Mouse (Mus musculus): ENCODE results near the gene Mrpl53. TPM values are rescaled to one million over a fixed set of nuclear protein-coding genes. Genes with fewer than 3 reads are reported as not detected.

Mrpl53 gene
- 88.3 and 90.2 TPM in 2 replicates for polyA plus RNA-seq (2015; fragmentation: Nextera tagmentation; extraction: Ambion mirVana)

GRCm38 (mm10) chr6:83108762-83109668, at the start of gene Mrpl53:
Gene Mrpl53 (plus strand): TSS chr6:83109040.
- Histone ChIP-seq H3K4me1 (ENCODE audit: insufficient read depth) (peaks cover 19% of the 10 kb centered on the region), H3K27ac (ENCODE audit: low read depth) (peak within 1 kb of the TSS; percentile 79), H3K9ac (replicated peaks) (peak within 1 kb of the TSS; percentile 84), H3K36me3 (replicated peaks; ENCODE audit: insufficient read depth, low read length) (peaks cover 18% of the 10 kb centered on the region), H3K4me3 (ENCODE audit: low read depth, low read length) (peak within 1 kb of the TSS; percentile 77), H3K27me3 (ENCODE audit: insufficient read depth, low read length) (no peaks in the 10 kb centered on the region), H3K9me3 (ENCODE audit: low read length) (no peaks in the 10 kb centered on the region), H3K4me2 (ENCODE audit: low read depth, low read length) (peak within 1 kb of the TSS; percentile 80)
- DNase-seq (peak; percentile 85), ATAC-seq (peak; percentile 87)
- TF ChIP-seq CTCF (IDR thresholded peaks at IDR 0.05; ENCODE audit: low read depth) (0 out of 2 replicates have a peak, but pooled peaks have one; percentile 3), EP300 (IDR thresholded peaks at IDR 0.05; ENCODE audit: low read depth) (peak; percentile 22; the same call in 1 of the 2 replicates)
- WGBS (ENCODE audit: insufficient replicate concordance): under 1% methylated on average over 74 of the region's 76 CpGs

- Histone ChIP-seq H3K27me3 (ENCODE audit: insufficient read depth, low read length) (peaks cover 88% of the 10 kb centered on the region), H3K4me1 (ENCODE audit: insufficient read depth) (peaks cover 10% of the 10 kb centered on the region), H3K27ac (ENCODE audit: low read depth) (no peak overlapping the region), H3K9me3 (ENCODE audit: low read length) (no peaks in the 10 kb centered on the region), H3K4me2 (ENCODE audit: low read depth, low read length) (no peak overlapping the region), H3K36me3 (replicated peaks; ENCODE audit: insufficient read depth, low read length) (no peaks in the 10 kb centered on the region), H3K9ac (replicated peaks) (no peak overlapping the region), H3K4me3 (ENCODE audit: low read depth, low read length) (no peak overlapping the region)
- DNase-seq (no peak), ATAC-seq (no peak)
- TF ChIP-seq EP300 (IDR thresholded peaks at IDR 0.05; ENCODE audit: low read depth): no peak
- WGBS (ENCODE audit: insufficient replicate concordance): 34% methylated on average over 8 of the region's 8 CpGs
Measured at GRCm38 (mm10) chr6:83065995-83066394, 42.8 kb upstream of the Mrpl53 start.

- H3K4me1 ChIP-seq (ENCODE audit: insufficient read depth): peaks cover 10% of the 10 kb centered on the region
- 33% methylated on average over 6 of the region's 6 CpGs for WGBS (ENCODE audit: insufficient replicate concordance)
- H3K9me3 ChIP-seq (ENCODE audit: low read length): no peaks in the 10 kb centered on the region
- H3K27me3 ChIP-seq (ENCODE audit: insufficient read depth, low read length): peaks cover 92% of the 10 kb centered on the region
- H3K27ac ChIP-seq (ENCODE audit: low read depth): no peak overlapping the region
- no peak for ATAC-seq
- DNase-seq: no peak
- H3K4me3 ChIP-seq (ENCODE audit: low read depth, low read length): no peak overlapping the region
- H3K9ac ChIP-seq (replicated peaks): no peak overlapping the region
- TF ChIP-seq EP300 (IDR thresholded peaks at IDR 0.05; ENCODE audit: low read depth) (no peak), CTCF (IDR thresholded peaks at IDR 0.05; ENCODE audit: low read depth) (no peak)
- H3K4me2 ChIP-seq (ENCODE audit: low read depth, low read length): no peak overlapping the region
- no peaks in the 10 kb centered on the region for H3K36me3 ChIP-seq (replicated peaks; ENCODE audit: insufficient read depth, low read length)
Measured at GRCm38 (mm10) chr6:83066441-83066840, 42.4 kb upstream of the Mrpl53 start.

GRCm38 (mm10) chr6:83068221-83068620, 40.6 kb upstream of the Mrpl53 start:
- peaks cover 100% of the 10 kb centered on the region for H3K27me3 ChIP-seq (ENCODE audit: insufficient read depth, low read length)
- H3K36me3 ChIP-seq (replicated peaks; ENCODE audit: insufficient read depth, low read length): no peaks in the 10 kb centered on the region
- peak overlapping the region; percentile 26 for H3K4me3 ChIP-seq (ENCODE audit: low read depth, low read length)
- H3K4me2 ChIP-seq (ENCODE audit: low read depth, low read length): peak overlapping the region; percentile 62
- TF ChIP-seq EP300 (IDR thresholded peaks at IDR 0.05; ENCODE audit: low read depth) (no peak), CTCF (IDR thresholded peaks at IDR 0.05; ENCODE audit: low read depth) (no peak)
- H3K9ac ChIP-seq (replicated peaks): no peak overlapping the region
- no peak for DNase-seq
- no peak overlapping the region for H3K27ac ChIP-seq (ENCODE audit: low read depth)
- WGBS (ENCODE audit: insufficient replicate concordance): 20% methylated on average over 8 of the region's 8 CpGs
- ATAC-seq: no peak
- peaks cover 10% of the 10 kb centered on the region for H3K4me1 ChIP-seq (ENCODE audit: insufficient read depth)
- H3K9me3 ChIP-seq (ENCODE audit: low read length): no peaks in the 10 kb centered on the region

- H3K27me3 ChIP-seq (ENCODE audit: insufficient read depth, low read length): peaks cover 99% of the 10 kb centered on the region
- H3K36me3 ChIP-seq (replicated peaks; ENCODE audit: insufficient read depth, low read length): no peaks in the 10 kb centered on the region
- peak; percentile 16; the same call in 1 of the 2 replicates for ATAC-seq
- H3K27ac ChIP-seq (ENCODE audit: low read depth): no peak overlapping the region
- H3K9ac ChIP-seq (replicated peaks): no peak overlapping the region
- WGBS (ENCODE audit: insufficient replicate concordance): 3% methylated on average over 74 of the region's 81 CpGs
- H3K4me1 ChIP-seq (ENCODE audit: insufficient read depth): peaks cover 10% of the 10 kb centered on the region
- H3K4me3 ChIP-seq (ENCODE audit: low read depth, low read length): peak overlapping the region; percentile 26
- DNase-seq: no peak
- TF ChIP-seq CTCF (IDR thresholded peaks at IDR 0.05; ENCODE audit: low read depth) (no peak), EP300 (IDR thresholded peaks at IDR 0.05; ENCODE audit: low read depth) (no peak)
- H3K9me3 ChIP-seq (ENCODE audit: low read length): no peaks in the 10 kb centered on the region
- H3K4me2 ChIP-seq (ENCODE audit: low read depth, low read length): peak overlapping the region; percentile 62
Measured at GRCm38 (mm10) chr6:83068706-83069487, 39.9 kb upstream of the Mrpl53 start.

Measured in liver, postnatal 0 days (tissue).